Mouse (Mus musculus) c-Kit-positive CD71-negative TER-119-negative erythroid progenitor cells, embryonic 14.5 days (primary cell): ENCODE data around the gene Phxr2.
"Not testable (repeated sequence)": the region's sequence is repeated elsewhere in the genome, so short reads cannot be mapped to it uniquely, and the experiment has no call there.

Experiments
- DNase-seq: peaks from one replicate; pipeline ENCODE4 v3.0.0-alpha.2; 2013; ENCODE audit warnings: low read depth

Gene Phxr2

DNA sequence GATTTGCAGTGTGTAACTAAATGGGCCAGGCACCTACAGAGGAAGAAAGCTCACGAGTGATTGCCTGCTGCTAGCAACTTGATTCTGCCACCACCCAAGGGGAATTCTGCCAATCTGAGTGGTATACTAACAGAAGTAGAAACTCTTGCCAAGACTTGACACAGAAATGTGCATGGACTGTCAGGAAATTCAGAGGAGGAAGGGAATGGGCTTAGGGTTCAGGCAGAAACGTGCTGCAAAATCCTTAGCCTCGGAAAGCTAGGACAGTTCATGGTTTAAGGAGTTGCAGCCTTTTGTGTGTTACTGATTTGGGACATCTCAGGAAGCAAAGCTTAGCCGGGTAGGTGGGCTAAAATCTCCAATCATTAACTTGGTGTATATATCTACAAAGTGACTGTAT lies at the start of gene Phxr2:
TSS of gene Phxr2 (minus strand) at position 101 of the 400 bp plus-strand sequence.
- DNase-seq = no peak

GRCm38 (mm10) chr10:99172906-99173507 lies 46.9 kb upstream of the Phxr2 start:
- DNase-seq = no peak

GRCm38 (mm10) chr10:99171961-99172497 lies 45.9 kb upstream of the Phxr2 start:
- no peak for DNase-seq

GRCm38 (mm10) chr10:99169765-99170129 lies 43.6 kb upstream of the Phxr2 start:
- DNase-seq = no peak

DNA sequence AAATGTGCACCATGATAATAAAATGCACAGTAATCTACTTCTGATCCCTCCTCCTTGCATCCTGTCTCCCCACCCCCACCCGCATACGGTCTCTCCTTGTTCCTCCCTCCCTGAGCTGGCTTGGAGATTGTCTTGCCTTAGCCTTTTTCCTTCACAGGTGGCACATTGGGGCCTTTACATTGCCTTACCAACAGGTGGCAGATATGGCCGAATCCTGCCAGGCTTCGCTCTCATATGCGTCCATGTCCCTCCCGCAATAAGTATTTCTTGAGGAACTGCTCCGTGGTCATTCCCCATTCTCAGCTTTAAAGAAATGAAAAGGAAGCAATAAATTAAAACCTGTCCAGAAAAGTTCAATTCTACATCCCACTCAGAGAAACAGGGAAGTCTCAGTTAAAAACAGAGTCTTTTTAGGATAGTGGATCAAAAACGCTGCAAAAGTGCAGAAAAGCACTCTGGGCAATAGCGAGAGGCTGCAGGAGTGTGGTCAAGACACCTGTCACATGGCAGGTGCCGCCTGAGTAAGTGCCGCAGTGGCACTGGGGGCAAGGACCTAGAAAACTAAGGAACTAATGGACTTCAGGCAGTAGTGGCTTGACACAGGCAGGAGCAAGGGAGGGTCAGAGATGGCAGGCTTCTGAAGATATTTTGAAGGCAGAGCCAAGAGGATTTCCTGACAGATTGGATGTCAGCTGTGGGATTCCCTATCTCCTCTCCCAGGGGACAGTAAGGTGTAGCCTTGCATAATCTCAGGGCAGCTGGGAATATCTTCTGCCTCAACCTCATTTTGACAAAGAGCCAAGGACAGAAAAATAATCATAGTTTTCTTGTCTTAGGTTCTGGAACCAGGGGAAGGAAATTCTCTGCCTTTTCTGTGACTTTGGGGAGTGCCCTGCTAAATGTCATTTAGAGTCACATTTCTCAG lies 43.0 kb upstream of the Phxr2 start:
- DNase-seq = no peak

GRCm38 (mm10) chr10:99168404-99168803 lies 42.3 kb upstream of the Phxr2 start:
- no peak for DNase-seq

DNA sequence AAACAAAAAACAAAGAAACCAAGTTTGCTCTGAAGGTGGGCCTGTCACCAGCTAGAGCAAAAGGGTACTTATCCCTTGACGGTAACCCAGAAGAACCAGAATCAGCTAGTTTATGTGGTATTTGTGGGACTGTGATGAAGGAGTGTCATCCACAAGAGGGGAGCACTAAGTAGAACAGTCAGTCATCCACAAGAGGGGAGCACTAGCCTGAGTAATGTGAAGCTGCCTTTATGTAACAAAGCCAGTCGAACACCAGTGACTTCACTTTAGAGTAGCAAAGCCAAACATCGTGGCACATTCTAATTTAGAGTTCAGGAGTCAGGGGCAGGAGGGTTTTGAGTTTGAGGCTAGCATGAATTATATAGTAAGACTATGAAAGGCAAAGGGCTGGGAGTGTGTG lies 40.3 kb upstream of the Phxr2 start:
- no peak for DNase-seq

DNA sequence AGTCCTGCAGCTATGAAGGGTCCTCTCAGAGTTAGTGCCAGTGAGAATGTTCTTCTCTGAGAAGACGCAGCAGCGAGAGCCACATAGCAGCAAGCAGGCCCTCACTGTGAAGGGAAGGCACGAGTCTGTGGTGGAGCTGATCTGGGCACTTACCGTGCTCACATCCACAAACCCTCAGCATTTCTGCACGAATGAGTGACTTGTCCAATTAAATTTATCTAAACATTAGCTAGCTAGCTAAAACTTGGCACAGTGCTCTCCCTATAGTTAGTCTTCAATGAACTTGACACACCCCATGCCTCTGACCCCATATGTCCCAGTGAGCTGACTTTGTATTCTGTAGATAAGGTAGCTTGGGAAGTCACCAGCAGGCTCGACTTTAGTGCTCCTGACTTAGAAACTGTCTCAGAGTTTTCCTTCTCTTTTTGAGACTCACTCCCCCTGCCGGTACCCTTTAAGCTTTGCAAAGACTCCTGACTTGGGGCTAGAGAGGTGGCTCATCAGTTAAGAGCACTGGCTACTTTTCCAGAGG lies 39.7 kb upstream of the Phxr2 start:
- DNase-seq = no peak

DNA sequence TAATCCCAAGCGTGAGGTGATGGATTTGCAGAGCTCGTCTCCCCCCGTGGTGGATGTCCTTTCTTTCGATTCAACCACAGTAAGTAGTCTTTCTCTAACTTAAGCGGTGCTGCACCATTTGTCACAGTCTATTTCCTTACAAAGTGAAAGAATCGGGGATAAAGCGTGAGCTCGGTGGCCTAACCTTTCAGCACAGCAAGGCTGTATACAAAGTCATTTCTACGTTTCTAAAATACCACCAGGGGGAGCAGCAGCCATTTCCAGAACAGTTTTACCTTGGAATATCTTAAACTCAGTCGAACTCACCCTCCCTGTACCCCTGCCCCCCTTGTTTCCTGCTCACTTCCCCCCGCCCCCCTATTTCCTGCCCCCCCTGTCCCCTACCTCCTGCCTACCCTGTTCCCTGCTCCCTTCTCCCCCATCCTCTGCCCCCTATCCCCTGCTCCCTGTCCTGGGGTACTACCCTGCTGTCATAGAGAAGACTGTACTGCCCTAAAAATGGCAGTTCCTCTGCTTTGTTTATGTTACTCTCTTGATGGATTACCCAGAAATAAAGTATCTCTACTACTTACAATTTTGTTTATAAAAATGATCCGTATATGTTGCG lies 38.8 kb upstream of the Phxr2 start:
- DNase-seq = no peak

GRCm38 (mm10) chr10:99163002-99163401 lies 36.9 kb upstream of the Phxr2 start:
- no peak for DNase-seq

GRCm38 (mm10) chr10:99161987-99162582 lies 36.0 kb upstream of the Phxr2 start:
- no peak for DNase-seq

DNA sequence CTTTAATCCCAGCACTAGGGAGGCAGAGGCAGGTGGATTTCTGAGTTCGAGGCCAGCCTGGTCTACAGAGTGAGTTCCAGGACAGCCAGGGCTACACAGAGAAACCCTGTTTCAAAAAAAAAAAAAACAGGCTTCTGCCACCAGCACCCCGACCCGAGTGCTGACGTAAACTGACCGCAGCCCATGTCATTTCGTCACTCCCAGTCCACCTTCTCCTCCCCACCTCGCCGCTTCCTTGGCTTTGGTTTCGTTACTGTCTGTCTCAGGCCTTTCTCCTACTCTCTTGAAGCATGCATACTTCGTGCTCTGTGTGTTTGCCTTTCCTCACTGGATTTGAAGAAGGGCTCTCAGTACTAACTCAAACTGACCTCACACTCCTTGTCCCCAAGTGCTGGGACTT lies 31.6 kb upstream of the Phxr2 start:
- DNase-seq = not testable (repeated sequence)

GRCm38 (mm10) chr10:99156808-99157207 lies 30.7 kb upstream of the Phxr2 start:
- no peak for DNase-seq

DNA sequence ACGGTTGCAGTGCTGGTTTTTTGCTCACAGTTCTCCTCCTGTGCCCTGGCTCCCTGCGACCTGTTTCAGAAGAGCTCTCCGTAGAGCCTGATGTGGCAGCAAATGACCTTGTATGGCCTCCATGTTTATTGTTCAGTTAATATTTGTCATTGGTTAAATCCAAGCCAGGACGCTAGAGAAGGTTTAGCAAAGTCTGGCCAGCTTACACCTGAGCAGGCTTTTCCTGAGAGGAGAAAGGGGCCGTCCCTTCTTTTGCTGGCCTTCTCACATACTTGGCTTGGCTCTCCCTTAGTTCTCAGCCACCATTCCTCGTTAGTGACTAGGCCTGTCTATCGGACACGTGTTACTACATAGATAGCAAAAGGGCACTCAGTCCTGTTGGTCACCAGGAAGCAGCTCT lies 28.5 kb upstream of the Phxr2 start:
- no peak for DNase-seq

DNA sequence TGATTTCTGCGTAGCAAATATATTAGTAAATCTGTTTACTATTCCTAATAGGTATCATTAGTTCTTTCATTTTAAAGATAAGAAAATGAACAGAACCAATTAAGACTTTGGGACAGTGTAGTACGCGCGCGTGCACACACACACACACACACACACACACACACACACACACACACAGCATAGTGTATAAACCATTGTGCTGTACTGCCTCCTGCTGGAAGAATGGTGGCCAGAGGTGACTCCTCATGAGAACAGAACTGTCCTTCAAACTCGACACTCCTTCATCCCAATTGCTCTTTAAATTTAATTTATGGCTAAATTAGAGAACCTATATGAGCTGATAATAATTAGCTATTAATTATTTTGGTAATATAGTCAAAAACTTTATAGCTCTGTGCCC lies 25.9 kb upstream of the Phxr2 start:
- DNase-seq = no peak

GRCm38 (mm10) chr10:99151580-99151979 lies 25.5 kb upstream of the Phxr2 start:
- DNase-seq = no peak

DNA sequence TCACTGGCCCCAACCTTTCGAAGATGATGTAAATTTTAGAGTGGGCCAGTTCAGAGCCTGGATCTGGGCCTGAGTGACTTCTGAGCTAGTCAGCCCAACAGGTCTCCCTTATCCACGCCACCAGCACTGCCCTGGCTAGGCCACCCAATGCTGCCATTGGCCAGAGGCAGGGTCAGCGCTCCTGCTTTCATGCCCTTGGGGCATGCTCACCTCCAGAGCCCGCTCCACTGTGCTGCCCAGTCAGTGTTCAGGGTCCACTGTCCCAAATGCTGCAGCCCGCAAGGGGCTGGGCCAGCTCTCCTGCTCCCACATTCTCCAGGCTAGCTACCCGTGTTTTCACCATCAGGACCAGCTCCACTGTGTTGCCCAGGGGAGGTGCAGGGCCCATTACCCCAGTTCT lies 23.9 kb upstream of the Phxr2 start:
- DNase-seq = no peak

DNA sequence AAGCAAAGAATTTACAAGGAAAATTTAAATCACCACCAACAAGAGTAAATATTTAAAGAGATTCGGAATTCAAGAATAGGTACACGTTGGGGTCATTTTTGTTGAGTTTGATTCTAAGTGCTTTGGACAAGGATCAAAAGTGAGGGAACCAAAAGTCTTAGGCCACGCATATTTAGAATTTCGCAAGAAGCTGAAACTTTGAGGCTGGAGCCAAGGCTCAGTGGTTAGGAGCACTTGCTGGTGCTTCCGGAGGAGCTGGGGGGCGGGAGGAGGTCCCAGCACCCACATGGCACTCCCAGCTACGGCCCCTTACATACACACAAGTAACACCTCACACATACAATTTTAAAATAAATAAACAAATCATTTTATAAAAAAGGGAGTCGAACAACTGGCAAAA lies 20.5 kb upstream of the Phxr2 start:
- no peak for DNase-seq

GRCm38 (mm10) chr10:99145611-99146010 lies 19.5 kb upstream of the Phxr2 start:
- no peak for DNase-seq

DNA sequence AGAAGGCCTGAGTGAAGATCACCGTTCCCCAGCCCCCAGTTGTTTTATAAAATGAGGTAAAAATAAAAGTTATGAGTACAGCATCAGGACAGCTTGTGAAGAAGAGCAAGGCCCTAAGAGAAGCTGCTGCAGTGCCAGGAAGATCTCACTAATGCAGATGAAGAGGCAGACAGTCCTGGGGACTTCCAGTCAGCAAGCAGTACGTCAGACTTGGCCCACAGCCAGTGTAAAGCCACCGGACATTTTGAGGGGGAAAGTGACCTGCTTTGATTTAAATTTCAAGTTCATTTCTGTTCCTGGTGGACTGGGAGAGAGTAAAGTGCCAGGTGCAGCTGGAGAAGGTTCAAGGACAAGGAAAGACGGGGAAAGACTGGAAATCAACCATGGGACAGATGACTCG lies 10.2 kb upstream of the Phxr2 start:
- no peak for DNase-seq

DNA sequence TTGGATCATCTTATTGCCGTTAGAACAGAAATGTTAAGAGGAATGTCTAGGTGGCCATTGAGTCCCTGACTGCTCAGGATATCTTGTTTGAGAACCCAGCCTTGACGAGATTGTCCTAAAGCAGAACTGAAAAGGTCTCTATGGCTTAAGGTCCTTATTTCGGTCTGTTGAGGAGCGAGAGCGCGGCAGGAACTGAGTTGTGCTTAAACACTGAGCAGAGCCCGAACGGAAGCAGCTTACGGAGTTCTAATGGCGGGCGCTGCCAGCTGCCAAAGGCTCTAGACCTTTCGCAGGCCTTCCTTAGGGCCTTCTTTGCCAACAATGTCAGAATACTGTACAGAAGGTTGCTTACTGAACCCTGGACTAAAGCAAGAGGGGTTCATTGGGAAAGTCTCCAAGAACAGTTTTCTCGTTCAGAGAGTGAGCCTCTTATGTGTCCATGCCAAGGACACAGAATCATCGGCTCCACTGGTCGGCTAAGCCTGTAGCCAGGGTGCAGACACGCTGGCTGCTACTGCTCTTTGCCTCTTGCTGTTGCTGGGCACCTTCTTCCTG lies 7.3 kb upstream of the Phxr2 start:
- DNase-seq = no peak
